In genomic region chr14:79214660-79215249, GRCm38 (mm10) we compare ENCODE assay signal across 31 mouse cellular contexts. TPM values are rescaled to one million over a fixed set of nuclear protein-coding genes. Genes with fewer than 3 reads are reported as not detected.
A peak's percentile ranks its signal among the peaks of the same experiment; 100 is the strongest.
DNase-seq lines count a peak whose midpoint lies in the region; ATAC-seq and TF ChIP-seq lines count a peak whose summit lies in the region.
"Had no signal": no experiment of that assay in that cellular context is flagged by ENCODE, and none has a peak within 500 bp of the region (broad histone marks: within the 10 kb centered on the region; RNA-seq: fewer than 3 reads in every experiment).

No protein-coding gene starts in this region.

- H3K4me1 ChIP-seq in lung, embryonic 16.5 days (replicated peaks; ENCODE audit: control insufficient read depth, insufficient read depth, low read length) = peaks cover 3% of the 10 kb centered on the region; the same call in 1 of the 2 replicates
- H3K4me1 ChIP-seq in stomach, postnatal 0 days (replicated peaks; ENCODE audit: control insufficient read depth, insufficient read depth) = no peaks in the 10 kb centered on the region
- H3K4me1 ChIP-seq: embryonic facial prominence, embryonic 10.5 days; kidney, embryonic 15.5 days; liver, embryonic 15.5 days; midbrain, embryonic 15.5 days had no signal

- H3K4me3 ChIP-seq in lung, embryonic 16.5 days (ENCODE audit: low read length) = no peak overlapping the region
- H3K4me3 ChIP-seq in stomach, postnatal 0 days (ENCODE audit: low read depth, low read length) = no peak overlapping the region
- H3K4me3 ChIP-seq: embryonic facial prominence, embryonic 10.5 days; gastrocnemius, adult 2 months; heart, embryonic 12.5 days; kidney, embryonic 15.5 days; liver, embryonic 15.5 days; midbrain, embryonic 15.5 days; myocyte; neural tube, embryonic 15.5 days had no signal

- no peaks in the 10 kb centered on the region for H3K9me3 ChIP-seq in lung, embryonic 16.5 days (ENCODE audit: control insufficient read depth, low read length)
- H3K9me3 ChIP-seq in stomach, postnatal 0 days (ENCODE audit: control insufficient read depth, low read length) = no peaks in the 10 kb centered on the region
- H3K9me3 ChIP-seq: embryonic facial prominence, embryonic 10.5 days; heart, embryonic 12.5 days; kidney, embryonic 15.5 days; liver, embryonic 15.5 days; midbrain, embryonic 15.5 days; neural tube, embryonic 15.5 days had no signal

- H3K9ac ChIP-seq in lung, embryonic 16.5 days (ENCODE audit: low read length) = no peak overlapping the region
- H3K9ac ChIP-seq in stomach, postnatal 0 days (ENCODE audit: low read length) = no peak overlapping the region
- H3K9ac ChIP-seq: heart, embryonic 12.5 days; kidney, embryonic 15.5 days; liver, embryonic 15.5 days; midbrain, embryonic 15.5 days; neural tube, embryonic 15.5 days had no signal

- ATAC-seq in frontal cortex, adult (ENCODE audit: low TSS enrichment) = peak; percentile 31; the same call in 1 of the 2 replicates
- ATAC-seq in lung, embryonic 16.5 days (ENCODE audit: low read depth) = peak; percentile 74
- ATAC-seq in stomach, postnatal 0 days (ENCODE audit: low FRiP score, low TSS enrichment) = 0 out of 2 replicates have a peak, but pooled peaks have one; percentile 32
- ATAC-seq in erythroid progenitor cell, adult 5-6 weeks (replicated peaks; ENCODE audit: low FRiP score, poor library complexity, severe bottlenecking) = no peak
- ATAC-seq: hindbrain, postnatal 0 days; midbrain, embryonic 15.5 days had no signal

- no peaks in the 10 kb centered on the region for H3K27me3 ChIP-seq in lung, embryonic 16.5 days (ENCODE audit: control insufficient read depth, insufficient read depth, low read depth, low read length)
- no peaks in the 10 kb centered on the region for H3K27me3 ChIP-seq in stomach, postnatal 0 days (ENCODE audit: control insufficient read depth, insufficient read depth, low read length)
- H3K27me3 ChIP-seq: kidney, embryonic 15.5 days; liver, embryonic 15.5 days; midbrain, embryonic 15.5 days; neural tube, embryonic 15.5 days had no signal

- H3K4me2 ChIP-seq in lung, embryonic 16.5 days (ENCODE audit: low read depth, low read length) = no peak overlapping the region
- no peak overlapping the region for H3K4me2 ChIP-seq in stomach, postnatal 0 days (replicated peaks; ENCODE audit: low read depth)
- H3K4me2 ChIP-seq: heart, embryonic 12.5 days; kidney, embryonic 15.5 days; liver, embryonic 15.5 days; midbrain, embryonic 15.5 days; neural tube, embryonic 15.5 days had no signal

- TF ChIP-seq EP300 in stomach, postnatal 0 days (optimal IDR thresholded peaks at IDR 0.05) = no peak

- H3K27ac ChIP-seq in lung, embryonic 16.5 days (ENCODE audit: low read length) = no peak overlapping the region; the same call in 1 of the 2 replicates
- no peak overlapping the region for H3K27ac ChIP-seq in stomach, postnatal 0 days (replicated peaks)
- H3K27ac ChIP-seq: embryonic facial prominence, embryonic 10.5 days; gastrocnemius, adult 2 months; hindbrain, postnatal 0 days; kidney, embryonic 15.5 days; liver, embryonic 15.5 days; midbrain, embryonic 15.5 days; neural tube, embryonic 15.5 days had no signal

- no peaks in the 10 kb centered on the region for H3K36me3 ChIP-seq in lung, embryonic 16.5 days (ENCODE audit: control insufficient read depth, insufficient read depth, low read length)
- H3K36me3 ChIP-seq in stomach, postnatal 0 days (ENCODE audit: control insufficient read depth, insufficient read depth, low read length) = no peaks in the 10 kb centered on the region
- H3K36me3 ChIP-seq: embryonic facial prominence, embryonic 10.5 days; heart, embryonic 12.5 days; kidney, embryonic 15.5 days; liver, embryonic 15.5 days; midbrain, embryonic 15.5 days; neural tube, embryonic 15.5 days had no signal

- WGBS in lung, embryonic 16.5 days = 62% methylated on average over 8 of the region's 8 CpGs
- 48% methylated on average over 8 of the region's 8 CpGs for WGBS in stomach, postnatal 0 days

- no peak for DNase-seq in frontal cortex, postnatal 25 days (ENCODE audit: low spot score in 2 of 2)
- no peak for DNase-seq in lung, postnatal 10 days
- peak; percentile 4 for DNase-seq in urinary bladder, adult 2 months (ENCODE audit: low spot score)
- no peak for DNase-seq in urinary bladder, postnatal 14 days (ENCODE audit: low spot score)
- peak; percentile 31 for DNase-seq in stomach, postnatal 0 days (ENCODE audit: low spot score)
- DNase-seq: cerebellum, adult 11 months; cerebellum, adult 9-11 months; gastrocnemius, adult 2 months; heart, postnatal 10 days; kidney, adult 11 months; kidney, postnatal 4 days; liver had no signal

- TF ChIP-seq CTCF in stomach, postnatal 0 days (IDR thresholded peaks at IDR 0.05; ENCODE audit: low read depth) = no peak

RNA-seq across cellular contexts. Expression of gene Zfp957, which starts 32.4 kb away (rescaled TPM):
- polyA plus RNA-seq in lung, embryonic 16.5 days (2015; fragmentation: Nextera tagmentation; extraction: Ambion mirVana) = not detected in 2 replicates
- polyA plus RNA-seq in urinary bladder, adult 2 months (2012; rRNA removed) = not detected in 2 replicates
- not detected in 2 replicates for polyA plus RNA-seq in stomach, postnatal 0 days (2015; fragmentation: Nextera tagmentation; extraction: Ambion mirVana)
- not detected in 2 replicates for total RNA-seq in erythroid progenitor cell, adult 5-6 weeks (2015; ENCODE audit: low replicate concordance)
- total RNA-seq in erythroid progenitor cell, adult 5-6 weeks (2017; ENCODE audit: low replicate concordance) = not detected in 2 replicates
- total RNA-seq: adrenal gland, postnatal 4 days; ES-E14; gastrocnemius, adult 2 months; gastrocnemius, postnatal 4 days; heart, postnatal 10 days; hindbrain, postnatal 0 days; left cerebral cortex, postnatal 36 days had no signal
- polyA plus RNA-seq: cortical plate, adult 2 months; embryonic facial prominence, embryonic 10.5 days; forebrain, embryonic 11.5 days; heart, embryonic 12.5 days; hindbrain, embryonic 11.5 days; hindbrain, postnatal 0 days; liver, embryonic 15.5 days; myocyte; neural tube, embryonic 15.5 days; small intestine, adult 2 months had no signal

Comparison
In these comparisons a context has a peak if more than half of its experiments do, and no peak if none do; other contexts are left out.
1. DNase-seq: peak in urinary bladder, adult 2 months (single experiment) and stomach, postnatal 0 days (single experiment); none in frontal cortex, postnatal 25 days (0 of 2), lung, postnatal 10 days (single experiment) and urinary bladder, postnatal 14 days (single experiment).